ENCODE assay signal across 9 mouse cellular contexts in the genomic region with DNA sequence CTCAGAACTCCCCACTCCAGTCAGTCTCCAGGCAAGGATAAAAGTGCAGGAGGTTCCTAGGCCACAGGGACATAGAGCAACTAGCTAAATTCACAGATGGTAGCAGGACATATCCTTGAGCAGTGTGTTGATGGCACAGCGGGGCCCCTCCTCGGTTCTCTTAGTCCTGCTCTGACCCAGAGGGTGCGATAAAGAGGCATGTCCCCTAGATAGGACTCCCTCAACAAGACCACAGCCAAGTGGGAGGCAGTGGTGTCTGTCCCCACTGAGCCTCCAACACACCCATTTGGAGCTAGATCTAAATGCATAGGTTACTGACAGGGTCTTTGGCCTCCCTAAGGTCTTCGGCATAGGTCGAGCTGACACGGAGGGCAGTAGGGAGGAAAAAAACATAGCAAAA. TPM values are rescaled to one million over a fixed set of nuclear protein-coding genes. Genes with fewer than 3 reads are reported as not detected.
DNase-seq lines count a peak whose midpoint lies in the region; ATAC-seq lines count a peak whose summit lies in the region.
"Had no signal": no experiment of that assay in that cellular context is flagged by ENCODE, and none has a peak within 500 bp of the region (broad histone marks: within the 10 kb centered on the region; RNA-seq: fewer than 3 reads in every experiment).

No protein-coding gene starts in this region.

- H3K36me3 ChIP-seq in kidney, embryonic 16.5 days (ENCODE audit: insufficient read depth, low read length) = no peaks in the 10 kb centered on the region
- H3K36me3 ChIP-seq in forebrain, embryonic 13.5 days (ENCODE audit: poor library complexity, severe bottlenecking) = no peaks in the 10 kb centered on the region
- no peaks in the 10 kb centered on the region for H3K36me3 ChIP-seq in limb, embryonic 13.5 days
- H3K36me3 ChIP-seq in stomach, embryonic 15.5 days = no peaks in the 10 kb centered on the region

- DNase-seq in kidney, adult 18-20 months = no peak
- no peak for DNase-seq in thymus, postnatal 36 days
- DNase-seq in gastrocnemius, postnatal 4 days (ENCODE audit: low spot score in 2 of 2) = no peak

- H3K27me3 ChIP-seq in kidney, embryonic 16.5 days (ENCODE audit: insufficient read depth, low read length) = peaks cover 4% of the 10 kb centered on the region; the same call in 1 of the 2 replicates
- H3K27me3 ChIP-seq in forebrain, embryonic 13.5 days = 0 out of 2 replicates have a peak, but pooled peaks cover 5% of the 10 kb centered on the region
- peaks cover 3% of the 10 kb centered on the region; the same call in 1 of the 2 replicates for H3K27me3 ChIP-seq in limb, embryonic 13.5 days
- no peaks in the 10 kb centered on the region for H3K27me3 ChIP-seq in stomach, embryonic 15.5 days (replicated peaks)

- H3K4me3 ChIP-seq in kidney, embryonic 16.5 days (ENCODE audit: low read length) = no peak overlapping the region
- H3K4me3 ChIP-seq in forebrain, embryonic 13.5 days = peak overlapping the region; percentile 42; the same call in 1 of the 2 replicates
- peak overlapping the region; percentile 38 for H3K4me3 ChIP-seq in limb, embryonic 13.5 days
- H3K4me3 ChIP-seq in stomach, embryonic 15.5 days (replicated peaks) = no peak overlapping the region

- ATAC-seq in kidney, embryonic 16.5 days (ENCODE audit: low FRiP score, low TSS enrichment) = no peak
- no peak for ATAC-seq in forebrain, embryonic 13.5 days
- no peak for ATAC-seq in limb, embryonic 13.5 days (ENCODE audit: low FRiP score, low read depth)
- 0 out of 2 replicates have a peak, but pooled peaks have one; percentile 2 for ATAC-seq in stomach, embryonic 15.5 days (ENCODE audit: insufficient read depth, low FRiP score, low read depth)
- no peak for ATAC-seq in frontal cortex, adult (ENCODE audit: low TSS enrichment)

- peak overlapping the region; percentile 76 for H3K4me2 ChIP-seq in kidney, embryonic 16.5 days (replicated peaks; ENCODE audit: low read depth, low read length)
- H3K4me2 ChIP-seq in forebrain, embryonic 13.5 days = peak overlapping the region; percentile 88
- peak overlapping the region; percentile 71 for H3K4me2 ChIP-seq in limb, embryonic 13.5 days (replicated peaks)
- H3K4me2 ChIP-seq in stomach, embryonic 15.5 days = 0 out of 2 replicates have a peak overlapping the region, but pooled peaks have one; percentile 67

- peaks cover 23% of the 10 kb centered on the region for H3K4me1 ChIP-seq in kidney, embryonic 16.5 days (ENCODE audit: insufficient read depth, low read length)
- peaks cover 15% of the 10 kb centered on the region for H3K4me1 ChIP-seq in forebrain, embryonic 13.5 days
- peaks cover 44% of the 10 kb centered on the region for H3K4me1 ChIP-seq in limb, embryonic 13.5 days
- peaks cover 18% of the 10 kb centered on the region for H3K4me1 ChIP-seq in stomach, embryonic 15.5 days

- no peaks in the 10 kb centered on the region for H3K9me3 ChIP-seq in kidney, embryonic 16.5 days (ENCODE audit: low read length)
- H3K9me3 ChIP-seq in forebrain, embryonic 13.5 days (replicated peaks) = no peaks in the 10 kb centered on the region
- no peaks in the 10 kb centered on the region for H3K9me3 ChIP-seq in limb, embryonic 13.5 days
- H3K9me3 ChIP-seq in stomach, embryonic 15.5 days = no peaks in the 10 kb centered on the region

- 13% methylated on average over 6 of the region's 6 CpGs for WGBS in kidney, embryonic 16.5 days
- 18% methylated on average over 6 of the region's 6 CpGs for WGBS in forebrain, embryonic 13.5 days
- 8% methylated on average over 6 of the region's 6 CpGs for WGBS in limb, embryonic 13.5 days
- 18% methylated on average over 6 of the region's 6 CpGs for WGBS in stomach, embryonic 15.5 days

- H3K27ac ChIP-seq in kidney, embryonic 16.5 days (ENCODE audit: low read length) = peak overlapping the region; percentile 91
- H3K27ac ChIP-seq in forebrain, embryonic 13.5 days = no peak overlapping the region
- peak overlapping the region; percentile 94; the same call in 1 of the 2 replicates for H3K27ac ChIP-seq in limb, embryonic 13.5 days
- peak overlapping the region; percentile 67; the same call in 1 of the 2 replicates for H3K27ac ChIP-seq in stomach, embryonic 15.5 days

- no peak overlapping the region for H3K9ac ChIP-seq in kidney, embryonic 16.5 days (replicated peaks; ENCODE audit: low read length)
- H3K9ac ChIP-seq in forebrain, embryonic 13.5 days = peak overlapping the region; percentile 69; the same call in 1 of the 2 replicates
- peak overlapping the region; percentile 56; the same call in 1 of the 2 replicates for H3K9ac ChIP-seq in limb, embryonic 13.5 days
- H3K9ac ChIP-seq in stomach, embryonic 15.5 days = no peak overlapping the region

RNA-seq across cellular contexts. Expression of a gene that starts 7.3 kb away (rescaled TPM):
- polyA plus RNA-seq in kidney, embryonic 16.5 days (2015; fragmentation: Nextera tagmentation; extraction: Ambion mirVana) = 0.22 and 0.34 TPM in 2 replicates
- 0.10 and 0.20 TPM in 2 replicates for polyA plus RNA-seq in forebrain, embryonic 13.5 days (2015; fragmentation: Nextera tagmentation; extraction: Ambion mirVana)
- 0.31 and 0.32 TPM in 2 replicates for polyA plus RNA-seq in limb, embryonic 13.5 days (2015; fragmentation: Nextera tagmentation; extraction: Ambion mirVana)
- 0.15 and 0.21 TPM in 2 replicates for polyA plus RNA-seq in stomach, embryonic 15.5 days (2015; fragmentation: Nextera tagmentation; extraction: Ambion mirVana)
- total RNA-seq in gastrocnemius, postnatal 4 days (2021) = not detected

RNA-seq across cellular contexts. Expression of a gene that starts 15.1 kb away (rescaled TPM):
- polyA plus RNA-seq in kidney, embryonic 16.5 days (2015; fragmentation: Nextera tagmentation; extraction: Ambion mirVana) = 2.2 and 2.3 TPM in 2 replicates
- 0.08 and 0.16 TPM in 2 replicates for polyA plus RNA-seq in forebrain, embryonic 13.5 days (2015; fragmentation: Nextera tagmentation; extraction: Ambion mirVana)
- polyA plus RNA-seq in limb, embryonic 13.5 days (2015; fragmentation: Nextera tagmentation; extraction: Ambion mirVana) = 0.94 and 1.1 TPM in 2 replicates
- polyA plus RNA-seq in stomach, embryonic 15.5 days (2015; fragmentation: Nextera tagmentation; extraction: Ambion mirVana) = 4.6 and 8.2 TPM in 2 replicates
- total RNA-seq in gastrocnemius, postnatal 4 days (2021) = not detected
- polyA plus RNA-seq: cortical plate, adult 2 months had no signal

RNA-seq across cellular contexts. Expression of a gene that starts 40.8 kb away (rescaled TPM):
- 0.32 TPM in 1 of 2 replicates, not detected in the other for polyA plus RNA-seq in kidney, embryonic 16.5 days (2015; fragmentation: Nextera tagmentation; extraction: Ambion mirVana)
- polyA plus RNA-seq in forebrain, embryonic 13.5 days (2015; fragmentation: Nextera tagmentation; extraction: Ambion mirVana) = not detected in 2 replicates
- polyA plus RNA-seq in limb, embryonic 13.5 days (2015; fragmentation: Nextera tagmentation; extraction: Ambion mirVana) = not detected in 2 replicates
- 0.44 and 0.54 TPM in 2 replicates for polyA plus RNA-seq in stomach, embryonic 15.5 days (2015; fragmentation: Nextera tagmentation; extraction: Ambion mirVana)
- under 1 TPM in 1 of 2 experiments, not detected in 1; 0.78 TPM for total RNA-seq in gastrocnemius, postnatal 4 days (2021)
- polyA plus RNA-seq: cortical plate, adult 2 months had no signal

RNA-seq across cellular contexts. Expression of a gene that starts 59.8 kb away (rescaled TPM):
- 9.5 and 11.1 TPM in 2 replicates for polyA plus RNA-seq in kidney, embryonic 16.5 days (2015; fragmentation: Nextera tagmentation; extraction: Ambion mirVana)
- 2.1 and 2.2 TPM in 2 replicates for polyA plus RNA-seq in forebrain, embryonic 13.5 days (2015; fragmentation: Nextera tagmentation; extraction: Ambion mirVana)
- polyA plus RNA-seq in limb, embryonic 13.5 days (2015; fragmentation: Nextera tagmentation; extraction: Ambion mirVana) = 32.1 and 47.5 TPM in 2 replicates
- polyA plus RNA-seq in stomach, embryonic 15.5 days (2015; fragmentation: Nextera tagmentation; extraction: Ambion mirVana) = 8.7 and 12.3 TPM in 2 replicates
- total RNA-seq in gastrocnemius, postnatal 4 days (2021) = 1 to 10 TPM; 6.3 to 9.1 TPM

Comparison
In these comparisons a context has a peak if more than half of its experiments do, and no peak if none do; other contexts are left out.
1. H3K4me3 ChIP-seq: peak in forebrain, embryonic 13.5 days (single experiment) and limb, embryonic 13.5 days (single experiment); none in kidney, embryonic 16.5 days (single experiment) and stomach, embryonic 15.5 days (single experiment).
2. H3K9ac ChIP-seq: peak in forebrain, embryonic 13.5 days (single experiment) and limb, embryonic 13.5 days (single experiment); none in kidney, embryonic 16.5 days (single experiment) and stomach, embryonic 15.5 days (single experiment).
3. Peak in every context shown above with its lines, with median percentiles within 50 percentile points of each other: H3K4me2 ChIP-seq.